Mouse (Mus musculus): ENCODE measurements around the gene Cxcl9. TPM values are rescaled to one million over a fixed set of nuclear protein-coding genes. Genes with fewer than 3 reads are reported as not detected.

The Cxcl9 gene
- total and polyA plus RNA-seq, 3 experiments = not detected

- Histone ChIP-seq H3K36me3 (ENCODE audit: control insufficient read depth in 1 of 2, insufficient read depth in 2 of 2, low read length in 2 of 2) (no peaks in the 10 kb centered on the region), H3K27me3 (ENCODE audit: control insufficient read depth in 1 of 2, insufficient read depth in 2 of 2, low read length in 2 of 2) (peaks cover 2 to 10% of the 10 kb centered on the region in 2 experiments), H3K9ac (ENCODE audit: control insufficient read depth, low read depth, low read length, poor library complexity, severe bottlenecking) (no peak overlapping the region), H3K79me2 (ENCODE audit: control insufficient read depth, insufficient read depth, low read length, poor library complexity) (no peaks in the 10 kb centered on the region), H3K9me3 (replicated peaks; ENCODE audit: insufficient read depth, low read length) (no peaks in the 10 kb centered on the region), H3K4me3 (ENCODE audit: control insufficient read depth in 1 of 2, insufficient read depth in 1 of 2, low read depth in 2 of 2, low read length in 2 of 2) (no peak overlapping the region), H3K27ac (ENCODE audit: control insufficient read depth, low read depth, low read length) (no peak overlapping the region), H3K4me1 (ENCODE audit: control insufficient read depth in 1 of 2, insufficient read depth in 2 of 2, low read length in 2 of 2) (no peaks in the 10 kb centered on the region)
- no peak for DNase-seq (ENCODE audit: low read depth, low spot score)
- TF ChIP-seq MEF2A (IDR thresholded peaks at IDR 0.05; ENCODE audit: extremely low read depth, insufficient replicate concordance, low read depth, low read length, poor library complexity, severe bottlenecking) (no peak), MAFK (IDR thresholded peaks at IDR 0.05; ENCODE audit: borderline replicate concordance, low read depth, low read length) (no peak), CHD1 (IDR thresholded peaks at IDR 0.05; ENCODE audit: low read depth, low read length) (no peak), MAX (IDR thresholded peaks at IDR 0.05; ENCODE audit: low read length) (no peak), BHLHE40 (IDR thresholded peaks at IDR 0.05; ENCODE audit: borderline replicate concordance, low read depth, low read length) (peak; percentile 81), GATA1 (IDR thresholded peaks at IDR 0.05; ENCODE audit: low read depth, low read length) (0 out of 2 replicates have a peak, but pooled peaks have one; percentile 20), KAT2A (conservative IDR thresholded peaks at IDR 0.05; ENCODE audit: low read depth, low read length) (no peak), POLR2AphosphoS2 (IDR thresholded peaks at IDR 0.05; ENCODE audit: low read length) (no peak), CTCF (IDR thresholded peaks at IDR 0.05 in 2 of 3, conservative IDR thresholded peaks at IDR 0.05 in 1 of 3; ENCODE audit: control insufficient read depth in 1 of 3, insufficient read depth in 1 of 3, low read depth in 2 of 3, low read length in 3 of 3, poor library complexity in 1 of 3, severe bottlenecking in 1 of 3) (no peak), CHD2 (IDR thresholded peaks at IDR 0.05; ENCODE audit: low read length) (no peak), SIN3A (IDR thresholded peaks at IDR 0.05; ENCODE audit: low read length) (no peak)
Observed at GRCm38 (mm10) chr5:92340606-92341005, 12.7 kb upstream of the Cxcl9 start.

GRCm38 (mm10) chr5:92336743-92337142, 8.9 kb upstream of the Cxcl9 start:
- peaks cover 0 to 7% of the 10 kb centered on the region in 2 experiments; a peak in 2 of 4 replicates for H3K4me1 ChIP-seq (ENCODE audit: control insufficient read depth in 1 of 2, insufficient read depth in 2 of 2, low read length in 2 of 2)
- peaks cover 0 to 6% of the 10 kb centered on the region in 2 experiments; a peak in 1 of 4 replicates for H3K36me3 ChIP-seq (ENCODE audit: control insufficient read depth in 1 of 2, insufficient read depth in 2 of 2, low read length in 2 of 2)
- no peaks in the 10 kb centered on the region for H3K79me2 ChIP-seq (ENCODE audit: control insufficient read depth, insufficient read depth, low read length, poor library complexity)
- H3K27me3 ChIP-seq (ENCODE audit: control insufficient read depth in 1 of 2, insufficient read depth in 2 of 2, low read length in 2 of 2) = peaks cover 2 to 12% of the 10 kb centered on the region in 2 experiments; a peak in 3 of 4 replicates
- no peak overlapping the region for H3K9ac ChIP-seq (ENCODE audit: control insufficient read depth, low read depth, low read length, poor library complexity, severe bottlenecking)
- H3K9me3 ChIP-seq (replicated peaks; ENCODE audit: insufficient read depth, low read length) = no peaks in the 10 kb centered on the region
- H3K27ac ChIP-seq (ENCODE audit: control insufficient read depth, low read depth, low read length) = no peak overlapping the region
- H3K4me3 ChIP-seq (ENCODE audit: control insufficient read depth in 1 of 2, insufficient read depth in 1 of 2, low read depth in 2 of 2, low read length in 2 of 2) = no peak overlapping the region
- TF ChIP-seq JUND (IDR thresholded peaks at IDR 0.05; ENCODE audit: low read depth, low read length) (no peak), MYB (IDR thresholded peaks at IDR 0.05; ENCODE audit: low read depth, low read length) (no peak), TAL1 (IDR thresholded peaks at IDR 0.05; ENCODE audit: low read length) (no peak), POLR2A (IDR thresholded peaks at IDR 0.05; ENCODE audit: control insufficient read depth in 1 of 2, insufficient read depth in 1 of 2, low read depth in 1 of 2, low read length in 2 of 2, poor library complexity in 1 of 2) (no peak), TCF12 (IDR thresholded peaks at IDR 0.05; ENCODE audit: low read depth, low read length) (no peak), ELF1 (IDR thresholded peaks at IDR 0.05; ENCODE audit: low read depth, low read length) (no peak), POLR2AphosphoS2 (IDR thresholded peaks at IDR 0.05; ENCODE audit: low read length) (no peak), USF2 (IDR thresholded peaks at IDR 0.05; ENCODE audit: borderline replicate concordance in 1 of 2, insufficient read depth in 1 of 2, low read depth in 1 of 2, low read length in 2 of 2) (no peak), USF1 (IDR thresholded peaks at IDR 0.05; ENCODE audit: low read depth, low read length) (no peak), MAX (IDR thresholded peaks at IDR 0.05; ENCODE audit: low read length) (no peak), MAZ (IDR thresholded peaks at IDR 0.05; ENCODE audit: low read depth, low read length) (no peak), NELFE (IDR thresholded peaks at IDR 0.05; ENCODE audit: low read depth, low read length) (no peak), ZMIZ1 (IDR thresholded peaks at IDR 0.05; ENCODE audit: low read depth, low read length) (no peak), RAD21 (IDR thresholded peaks at IDR 0.05; ENCODE audit: low read depth, low read length) (no peak), ETS1 (IDR thresholded peaks at IDR 0.05; ENCODE audit: low read depth, low read length) (no peak), UBTF (IDR thresholded peaks at IDR 0.05; ENCODE audit: borderline replicate concordance, insufficient read depth, low read depth, low read length) (no peak)
- DNase-seq (ENCODE audit: low read depth, low spot score) = no peak

Measured in MEL (cell line).